Mouse (Mus musculus) left cerebral cortex, postnatal 36 days (tissue): ENCODE data around the gene Elmod3. TPM values are rescaled to one million over a fixed set of nuclear protein-coding genes. Genes with fewer than 3 reads are reported as not detected.

Experiments
- DNase-seq, 2 experiments: peaks; one replicate each; pipeline ENCODE4 v3.0.0; 2021 to 2022; ENCODE audit warnings: low spot score in 2 of 2, mixed read lengths in 1 of 2
- intact Hi-C: fragments of 180-260 bp; cut with DNase I; formaldehyde crosslinking; loops from one replicate; pipeline ENCODE4 v1.15.1; 2025
- total RNA-seq, 2 experiments: library from RNA; stranded (reverse); gene quantifications; 2 replicates each; pipeline ENCODE4 v1.2.3; 2021

Elmod3 gene
- total RNA-seq, 2 experiments from 2014 or later = 19.7 to 19.9 TPM

- no peak for DNase-seq
- intact Hi-C loops = no loop called here
Observed at GRCm38 (mm10) chr6:72583211-72583839, 14.9 kb downstream of the Elmod3 start.

GRCm38 (mm10) chr6:72581625-72582382 lies 16.4 kb downstream of the Elmod3 start:
- no peak for DNase-seq
- intact Hi-C loops = no loop called here

GRCm38 (mm10) chr6:72576041-72576440 lies 22.2 kb downstream of the Elmod3 start:
- intact Hi-C loops = no loop called here
- no peak for DNase-seq

GRCm38 (mm10) chr6:72571826-72572225 lies 26.4 kb downstream of the Elmod3 start:
- intact Hi-C loops = no loop called here
- DNase-seq = no peak

- intact Hi-C loops = no loop called here
- no peak for DNase-seq
Observed at GRCm38 (mm10) chr6:72570644-72571397, 27.4 kb downstream of the Elmod3 start.

GRCm38 (mm10) chr6:72568736-72569135 lies 29.5 kb downstream of the Elmod3 start:
- DNase-seq = no peak
- intact Hi-C loops = no loop called here

GRCm38 (mm10) chr6:72567508-72567907 lies 30.7 kb downstream of the Elmod3 start:
- intact Hi-C loops = loop anchor here (2.0 kb wide), 1 partner anchor 139 kb away; no protein-coding TSS in a partner anchor

GRCm38 (mm10) chr6:72566044-72566443 lies 32.2 kb downstream of the Elmod3 start:
- intact Hi-C loops = loop anchor here (1.0 to 2.0 kb wide), 2 partner anchors 32 to 137 kb away; no protein-coding TSS in a partner anchor
- peak; percentile 73 to 86 for DNase-seq

More at GRCm38 (mm10) chr6:72567508-72567907, 30.7 kb downstream of the Elmod3 start:
- no peak for DNase-seq

GRCm38 (mm10) chr6:72565506-72565905 lies 32.7 kb downstream of the Elmod3 start:
- intact Hi-C loops = no loop called here
- no peak for DNase-seq

- DNase-seq = no peak
- intact Hi-C loops = no loop called here
Observed at GRCm38 (mm10) chr6:72562894-72563293, 35.3 kb downstream of the Elmod3 start.

- no peak for DNase-seq
- intact Hi-C loops = no loop called here
Observed at GRCm38 (mm10) chr6:72562486-72562885, 35.7 kb downstream of the Elmod3 start.

GRCm38 (mm10) chr6:72560801-72561200 lies 37.4 kb downstream of the Elmod3 start:
- DNase-seq = no peak
- intact Hi-C loops = loop anchor here (2.0 kb wide), 1 partner anchor 24 kb away; no protein-coding TSS in a partner anchor

- intact Hi-C loops = no loop called here
- no peak for DNase-seq
Observed at GRCm38 (mm10) chr6:72553079-72553412, 45.2 kb downstream of the Elmod3 start.

- intact Hi-C loops = no loop called here
- peak; percentile 49 to 67 for DNase-seq
Observed at GRCm38 (mm10) chr6:72552171-72553078, 45.8 kb downstream of the Elmod3 start.

GRCm38 (mm10) chr6:72550503-72551100 lies 47.6 kb downstream of the Elmod3 start:
- intact Hi-C loops = no loop called here
- no peak for DNase-seq

GRCm38 (mm10) chr6:72550025-72550424 lies 48.2 kb downstream of the Elmod3 start:
- no peak for DNase-seq
- intact Hi-C loops = no loop called here

GRCm38 (mm10) chr6:72549041-72549580 lies 49.1 kb downstream of the Elmod3 start:
- intact Hi-C loops = no loop called here
- no peak for DNase-seq

- intact Hi-C loops = no loop called here
Observed at GRCm38 (mm10) chr6:72547862-72548261, 50.4 kb downstream of the Elmod3 start.

GRCm38 (mm10) chr6:72547121-72547520 lies 51.1 kb downstream of the Elmod3 start:
- DNase-seq = no peak
- intact Hi-C loops = no loop called here

More at GRCm38 (mm10) chr6:72547862-72548261, 50.4 kb downstream of the Elmod3 start:
- no peak for DNase-seq
